Mouse (Mus musculus) ES-CJ7 (cell line): Measurements from ENCODE around the gene Ifitm2.

Experiments used
- DNase-seq: peaks from one replicate; pipeline ENCODE4 v3.0.0; 2011; ENCODE audit warnings: low read depth, low spot score

Gene Ifitm2

DNA sequence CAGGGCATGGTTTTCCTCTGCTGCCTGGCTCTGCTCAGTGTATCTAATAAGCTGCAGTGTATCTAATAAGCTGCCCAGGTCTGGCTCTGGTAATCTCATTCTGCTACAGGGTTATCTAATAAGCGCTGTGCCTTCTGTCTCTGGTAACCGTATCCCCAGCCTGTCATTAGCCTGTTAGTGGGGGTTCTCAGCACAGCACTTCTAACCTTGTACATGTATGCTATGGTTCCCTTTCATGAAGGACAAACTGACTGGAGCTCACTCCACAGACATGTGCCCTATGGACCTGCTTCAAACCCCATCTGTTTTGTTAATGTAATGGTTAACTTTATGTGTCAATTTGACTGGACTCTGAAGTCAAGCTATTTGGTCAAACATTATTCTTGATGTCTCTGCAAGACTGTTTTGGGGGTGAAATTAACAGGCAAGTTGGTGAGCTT, 50.1 kb downstream of the Ifitm2 start:
- DNase-seq = no peak
